Mouse (Mus musculus) stomach, embryonic 16.5 days (tissue): Measurements from ENCODE around the gene Moap1. TPM values are rescaled to one million over a fixed set of nuclear protein-coding genes. Genes with fewer than 3 reads are reported as not detected.

Experiments
- ATAC-seq: fragments of 200-750 bp; cut with Nextera tagmentation; 2 replicates; pipeline ENCODE4 v1.8.0; 2017; ENCODE audit warnings: moderate number of reproducible peaks, moderate TSS enrichment; ENCODE audit not compliant: insufficient read depth, low FRiP score
- H3K27ac ChIP-seq: fragments of 300-500 bp; sonication (generic); 2 replicates; pipeline ENCODE4 v1.5.1; 2014; ENCODE audit warnings: low read length
- H3K27me3 ChIP-seq: fragments of 300-500 bp; sonication (generic); 2 replicates; pipeline ENCODE4 v1.6.1; 2014; ENCODE audit warnings: low read length, control low read depth, mixed read lengths; ENCODE audit not compliant: control insufficient read depth, insufficient read depth
- H3K36me3 ChIP-seq: fragments of 300-500 bp; sonication (generic); 2 replicates; pipeline ENCODE4 v1.6.1; 2014; ENCODE audit warnings: low read length; ENCODE audit not compliant: control insufficient read depth, insufficient read depth
- H3K4me1 ChIP-seq: fragments of 300-500 bp; sonication (generic); 2 replicates; pipeline ENCODE4 v1.6.1; 2014; ENCODE audit warnings: low read length, control low read depth, mixed read lengths; ENCODE audit not compliant: control insufficient read depth, insufficient read depth
- H3K4me2 ChIP-seq: fragments of 300-500 bp; sonication (generic); 2 replicates; pipeline ENCODE4 v1.6.1; 2014; ENCODE audit warnings: low read depth, low read length, mixed read lengths
- H3K4me3 ChIP-seq: fragments of 300-500 bp; sonication (generic); replicated peaks from 2 replicates; pipeline ENCODE4 v1.5.1; 2014; ENCODE audit warnings: mild to moderate bottlenecking, low read length
- H3K9ac ChIP-seq: fragments of 300-500 bp; sonication (generic); 2 replicates; pipeline ENCODE4 v1.6.1; 2014; ENCODE audit warnings: low read length
- H3K9me3 ChIP-seq: fragments of 300-500 bp; sonication (generic); replicated peaks from 2 replicates; pipeline ENCODE4 v1.6.1; 2016; ENCODE audit warnings: low read length, control low read depth; ENCODE audit not compliant: control insufficient read depth
- WGBS: fragments of 180-500 bp; shearing (Covaris S2); extraction: QIAGEN DNeasy Blood & Tissue Kit; methylation state at CpG from one replicate; pipeline ENCODE4 v1.1.7; 2014; 5-methylcytosine and 5-hydroxymethylcytosine counted together
- polyA plus RNA-seq: library from polyadenylated mRNA; unstranded; fragments of >200 nt; fragmentation: Nextera tagmentation; extraction: Ambion mirVana; gene quantifications from 2 replicates; pipeline ENCODE4 v1.2.1, GENCODE M21; 2015

Gene Moap1
- polyA plus RNA-seq, 1 experiment from 2014 or later, result 19.8 TPM

GRCm38 (mm10) chr12:102704457-102705198 is 38.8 kb downstream of the Moap1 start, which contains the start of gene Itpk1:
Itpk1 (minus strand) TSS chr12:102704930.
- Histone ChIP-seq H3K4me1 (peaks cover 32% of the 10 kb centered on the region), H3K27ac (peak within 1 kb of the TSS; percentile 88), H3K4me2 (peak within 1 kb of the TSS; percentile 97), H3K27me3 (no peaks in the 10 kb centered on the region), H3K9me3 (no peaks in the 10 kb centered on the region), H3K9ac (peak within 1 kb of the TSS; percentile 93), H3K4me3 (peak within 1 kb of the TSS; percentile 80), H3K36me3 (no peaks in the 10 kb centered on the region)
- ATAC-seq, result peak; percentile 92
- WGBS, result under 1% methylated on average over 73 of the region's 105 CpGs

GRCm38 (mm10) chr12:102703921-102704408 is 39.5 kb downstream of the Moap1 start:
- no peaks in the 10 kb centered on the region for H3K27me3 ChIP-seq
- no peaks in the 10 kb centered on the region for H3K36me3 ChIP-seq
- peak overlapping the region; percentile 80 for H3K4me3 ChIP-seq
- H3K27ac ChIP-seq, result peak overlapping the region; percentile 66; the same call in 1 of the 2 replicates
- 13% methylated on average over 17 of the region's 17 CpGs for WGBS
- H3K9me3 ChIP-seq, result no peaks in the 10 kb centered on the region
- H3K4me2 ChIP-seq, result peak overlapping the region; percentile 97
- no peak for ATAC-seq
- H3K9ac ChIP-seq, result peak overlapping the region; percentile 93
- H3K4me1 ChIP-seq, result peaks cover 39% of the 10 kb centered on the region

GRCm38 (mm10) chr12:102703441-102703840 is 40.0 kb downstream of the Moap1 start:
- ATAC-seq, result no peak
- no peaks in the 10 kb centered on the region for H3K36me3 ChIP-seq
- H3K9me3 ChIP-seq, result no peaks in the 10 kb centered on the region
- 52% methylated on average over 6 of the region's 6 CpGs for WGBS
- H3K27ac ChIP-seq, result peak overlapping the region; percentile 44
- peaks cover 44% of the 10 kb centered on the region for H3K4me1 ChIP-seq
- no peaks in the 10 kb centered on the region for H3K27me3 ChIP-seq
- peak overlapping the region; percentile 80 for H3K4me3 ChIP-seq
- peak overlapping the region; percentile 93 for H3K9ac ChIP-seq
- H3K4me2 ChIP-seq, result peak overlapping the region; percentile 97

GRCm38 (mm10) chr12:102703111-102703412 is 40.4 kb downstream of the Moap1 start:
- whole genome bisulfite sequencing, result 8% methylated on average over 4 of the region's 4 CpGs
- Histone ChIP-seq H3K4me3 (peak overlapping the region; percentile 80), H3K36me3 (no peaks in the 10 kb centered on the region), H3K27ac (peak overlapping the region; percentile 58), H3K4me2 (peak overlapping the region; percentile 97), H3K27me3 (no peaks in the 10 kb centered on the region), H3K4me1 (peaks cover 48% of the 10 kb centered on the region), H3K9ac (peak overlapping the region; percentile 93), H3K9me3 (no peaks in the 10 kb centered on the region)
- ATAC-seq, result no peak

GRCm38 (mm10) chr12:102702356-102703110 is 40.9 kb downstream of the Moap1 start:
- peak overlapping the region; percentile 93; the same call in 1 of the 2 replicates for H3K9ac ChIP-seq
- no peak for ATAC-seq
- H3K27me3 ChIP-seq, result no peaks in the 10 kb centered on the region
- H3K4me1 ChIP-seq, result peaks cover 53% of the 10 kb centered on the region
- H3K9me3 ChIP-seq, result no peaks in the 10 kb centered on the region
- peak overlapping the region; percentile 80 for H3K4me3 ChIP-seq
- WGBS, result 7% methylated on average over 15 of the region's 15 CpGs
- peak overlapping the region; percentile 58 for H3K27ac ChIP-seq
- no peaks in the 10 kb centered on the region for H3K36me3 ChIP-seq
- peak overlapping the region; percentile 97 for H3K4me2 ChIP-seq

GRCm38 (mm10) chr12:102701691-102702207 is 41.7 kb downstream of the Moap1 start:
- H3K4me1 ChIP-seq, result peaks cover 61% of the 10 kb centered on the region
- no peaks in the 10 kb centered on the region for H3K27me3 ChIP-seq
- H3K9ac ChIP-seq, result no peak overlapping the region
- 86% methylated on average over 5 of the region's 5 CpGs for WGBS
- H3K4me3 ChIP-seq, result no peak overlapping the region
- no peaks in the 10 kb centered on the region for H3K36me3 ChIP-seq
- no peak overlapping the region for H3K4me2 ChIP-seq
- no peak overlapping the region for H3K27ac ChIP-seq
- no peaks in the 10 kb centered on the region for H3K9me3 ChIP-seq
- no peak for ATAC-seq

GRCm38 (mm10) chr12:102700453-102700852 is 43.0 kb downstream of the Moap1 start:
- Histone ChIP-seq H3K9me3 (no peaks in the 10 kb centered on the region), H3K4me1 (peaks cover 68% of the 10 kb centered on the region), H3K27ac (no peak overlapping the region), H3K4me2 (no peak overlapping the region), H3K27me3 (no peaks in the 10 kb centered on the region), H3K4me3 (no peak overlapping the region), H3K36me3 (no peaks in the 10 kb centered on the region), H3K9ac (no peak overlapping the region)
- 50% methylated on average over 12 of the region's 12 CpGs for WGBS
- no peak for ATAC-seq

GRCm38 (mm10) chr12:102699156-102699555 is 44.3 kb downstream of the Moap1 start:
- H3K9ac ChIP-seq, result no peak overlapping the region
- no peaks in the 10 kb centered on the region for H3K36me3 ChIP-seq
- WGBS, result 68% methylated on average over 1 of the region's 1 CpGs
- H3K27me3 ChIP-seq, result no peaks in the 10 kb centered on the region
- H3K4me2 ChIP-seq, result no peak overlapping the region
- H3K27ac ChIP-seq, result no peak overlapping the region
- no peak for ATAC-seq
- H3K4me1 ChIP-seq, result peaks cover 65% of the 10 kb centered on the region
- H3K9me3 ChIP-seq, result no peaks in the 10 kb centered on the region
- no peak overlapping the region for H3K4me3 ChIP-seq
